Mouse (Mus musculus) liver, adult 2 months (tissue): ENCODE measurements at regions not wholly inside any gene's neighbourhood (a gene's known extent, or its start where the extent isn't known, plus 50 kb on each side); places are given as distances from the start of the nearest gene placed in this dataset.

Experiments used
- CTCF ChIP-seq: fragments of 200-500 bp; IDR thresholded peaks from 2 replicates; pipeline ENCODE4 v1.5.1; 2011; ENCODE audit warnings: low read depth, low read length, control low read depth
- POLR2A ChIP-seq: fragments of 200-500 bp; IDR thresholded peaks from 2 replicates; pipeline ENCODE4 v1.6.1; 2011; ENCODE audit warnings: low read length, control low read depth; ENCODE audit not compliant: insufficient read depth; ENCODE audit errors: extremely low read depth

DNA sequence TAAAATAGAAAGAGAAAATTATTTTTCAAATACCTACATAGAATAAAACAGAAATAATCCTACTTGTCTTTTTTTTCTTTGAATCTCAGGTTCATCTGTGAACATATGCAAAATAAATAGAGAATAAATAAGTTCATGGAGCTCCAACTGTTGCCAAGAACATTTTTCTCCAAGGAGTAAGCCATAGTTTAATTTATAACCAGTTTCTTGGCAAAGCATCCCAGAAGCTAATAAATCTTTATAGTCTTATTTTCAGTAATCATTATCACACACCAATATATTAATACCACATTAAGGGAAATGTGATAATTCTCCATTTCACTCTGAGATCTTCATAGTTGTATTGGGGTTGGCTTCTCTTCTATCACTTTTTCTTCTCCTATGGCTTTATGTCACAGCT lies 158.7 kb upstream of the Olfm3 start:
- TF ChIP-seq CTCF: no peak
- TF ChIP-seq POLR2A: no peak
